Mouse (Mus musculus) MEL (cell line): ENCODE measurements around the gene Cacna1c.

Source experiments
- BHLHE40 ChIP-seq: IDR thresholded peaks from 2 replicates; pipeline ENCODE4 v1.6.1; 2012; ENCODE audit warnings: low read depth, mild to moderate bottlenecking, inconsistent platforms, low read length, improper control_type of control experiment, borderline replicate concordance
- CTCF ChIP-seq, 3 experiments: IDR thresholded peaks in 2 of 3; conservative IDR thresholded peaks in 1 of 3; 2 replicates each; pipeline ENCODE4 v1.5.1; 2011 to 2012; ENCODE audit warnings: low read length in 3 of 3, low read depth in 2 of 3, mild to moderate bottlenecking in 2 of 3, improper control_type of control experiment in 1 of 3, inconsistent platforms in 1 of 3, mixed read lengths in 1 of 3, moderate library complexity in 1 of 3; ENCODE audit not compliant: control insufficient read depth in 1 of 3, insufficient read depth in 1 of 3, poor library complexity in 1 of 3, severe bottlenecking in 1 of 3
- EP300 ChIP-seq, 2 experiments: IDR thresholded peaks; 2 replicates each; pipeline ENCODE4 v1.6.1; 2011; ENCODE audit warnings: improper control_type of control experiment in 2 of 2, low read length in 2 of 2, low read depth in 1 of 2, mild to moderate bottlenecking in 1 of 2
- GATA1 ChIP-seq: IDR thresholded peaks from 2 replicates; pipeline ENCODE4 v1.6.1; 2011; ENCODE audit warnings: low read depth, low read length, improper control_type of control experiment
- HCFC1 ChIP-seq: IDR thresholded peaks from 2 replicates; pipeline ENCODE4 v1.6.1; 2012; ENCODE audit warnings: low read depth, mild to moderate bottlenecking, inconsistent platforms, low read length, improper control_type of control experiment, moderate library complexity
- MAX ChIP-seq: IDR thresholded peaks from 2 replicates; pipeline ENCODE4 v1.6.1; 2011; ENCODE audit warnings: low read length, improper control_type of control experiment
- MYB ChIP-seq: IDR thresholded peaks from 2 replicates; pipeline ENCODE4 v1.6.1; 2011; ENCODE audit warnings: mild to moderate bottlenecking, low read depth, low read length, improper control_type of control experiment
- NELFE ChIP-seq: IDR thresholded peaks from 2 replicates; pipeline ENCODE4 v1.6.1; 2011; ENCODE audit warnings: low read depth, low read length, improper control_type of control experiment
- POLR2A ChIP-seq, 2 experiments: IDR thresholded peaks; 2 replicates each; pipeline ENCODE4 v1.6.1; 2011 to 2012; ENCODE audit warnings: low read length in 2 of 2, mild to moderate bottlenecking in 2 of 2, control low read depth in 1 of 2, improper control_type of control experiment in 1 of 2, low read depth in 1 of 2, moderate library complexity in 1 of 2; ENCODE audit not compliant: control insufficient read depth in 1 of 2, insufficient read depth in 1 of 2, poor library complexity in 1 of 2
- UBTF ChIP-seq: IDR thresholded peaks from 2 replicates; pipeline ENCODE4 v1.6.1; 2012; ENCODE audit warnings: low read depth, mild to moderate bottlenecking, inconsistent platforms, low read length, improper control_type of control experiment, moderate library complexity, borderline replicate concordance; ENCODE audit not compliant: insufficient read depth
- ZC3H11A ChIP-seq: IDR thresholded peaks from 2 replicates; pipeline ENCODE4 v1.6.1; 2012; ENCODE audit warnings: low read depth, mild to moderate bottlenecking, inconsistent platforms, low read length, improper control_type of control experiment
- ZNF384 ChIP-seq: IDR thresholded peaks from 2 replicates; pipeline ENCODE4 v1.6.1; 2012; ENCODE audit warnings: low read depth, mild to moderate bottlenecking, inconsistent platforms, low read length, improper control_type of control experiment

DNA sequence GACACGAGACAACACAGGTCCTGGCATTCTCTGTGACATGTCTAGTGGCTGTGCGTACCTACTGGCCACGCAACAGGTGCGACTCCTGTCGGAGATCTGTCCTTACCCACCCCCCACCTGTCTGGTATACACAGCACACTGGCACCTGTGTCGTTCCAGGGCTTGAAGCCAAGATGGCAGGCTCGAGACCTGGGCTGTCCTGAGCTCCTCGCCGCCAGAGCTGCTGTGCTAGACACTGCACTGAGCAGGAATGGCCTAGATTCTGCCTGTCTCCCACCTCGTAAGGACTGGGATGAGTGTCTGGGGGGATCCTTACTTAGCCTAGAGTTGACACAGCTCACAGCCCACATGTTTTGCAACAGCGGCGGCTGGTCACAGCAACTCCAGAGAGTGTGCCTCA, 29.0 kb upstream of the Cacna1c start:
- TF ChIP-seq UBTF = no peak
- TF ChIP-seq MYB = no peak
- TF ChIP-seq CTCF (IDR thresholded peaks at IDR 0.05 in 2 of 3, conservative IDR thresholded peaks at IDR 0.05 in 1 of 3; ENCODE audit: control insufficient read depth in 1 of 3, insufficient read depth in 1 of 3, low read depth in 2 of 3, low read length in 3 of 3, poor library complexity in 1 of 3, severe bottlenecking in 1 of 3) = no peak
- TF ChIP-seq EP300 (IDR thresholded peaks at IDR 0.05; ENCODE audit: low read depth in 1 of 2, low read length in 2 of 2) = no peak
- no peak for TF ChIP-seq GATA1
- TF ChIP-seq ZNF384 = no peak
- TF ChIP-seq MAX = no peak
- no peak for TF ChIP-seq POLR2A (IDR thresholded peaks at IDR 0.05; ENCODE audit: control insufficient read depth in 1 of 2, insufficient read depth in 1 of 2, low read depth in 1 of 2, low read length in 2 of 2, poor library complexity in 1 of 2)
- TF ChIP-seq NELFE = no peak
- TF ChIP-seq ZC3H11A = no peak
- no peak for TF ChIP-seq HCFC1
- TF ChIP-seq BHLHE40 = no peak
